Mouse (Mus musculus) layer of hippocampus, postnatal 10 days (tissue): Measurements from ENCODE around the gene Hgfac. TPM values are rescaled to one million over a fixed set of nuclear protein-coding genes. Genes with fewer than 3 reads are reported as not detected.

Experiments used
- DNase-seq, 2 experiments: peaks; one replicate each; pipeline ENCODE4 v3.0.0; 2021; ENCODE audit warnings: low spot score in 2 of 2
- microRNA-seq, 2 experiments: library from miRNA; unstranded; fragments of <30 nt; microRNA quantifications; one replicate each; pipeline ENCODE4 v1.2.0; 2021
- total RNA-seq, 2 experiments: library from RNA; stranded (reverse); gene quantifications; 2 replicates each; pipeline ENCODE4 v1.2.3; 2021

Hgfac gene
- total RNA-seq, 2 experiments from 2014 or later, result 0.80 to 1.1 TPM

- no peak for DNase-seq
These were observed 50.3 kb downstream of the Hgfac start for GRCm38 (mm10) chr5:35091636-35092035.

Small RNA genes lying within 50 kb of the gene (microRNA-seq; reads per million reads assigned to microRNA genes)
- gene Mir3097, result 15.7 to 20.5 reads per million in 2 experiments

Other genes with a start within 250 kb of the Hgfac start
- gene Msantd1, start 133.5 kb upstream of the Hgfac start, total RNA-seq, result 10 to 100 TPM; 10.2 to 10.9 TPM
- gene Rgs12, start 92.1 kb upstream of the Hgfac start, total RNA-seq, result 10 to 100 TPM; 48.3 to 48.6 TPM
- gene Dok7, start 15.3 kb downstream of the Hgfac start, total RNA-seq, result 10 to 100 TPM; 16.6 to 20.5 TPM
- gene Lrpap1, start 64.3 kb downstream of the Hgfac start, total RNA-seq, result 100 to 1,000 TPM; 130 to 149 TPM
- 10 to 100 TPM; 19.3 to 21.0 TPM for gene Adra2c, start 236.8 kb downstream of the Hgfac start, total RNA-seq